Mouse (Mus musculus): ENCODE data around the gene Togaram2. TPM values are rescaled to one million over a fixed set of nuclear protein-coding genes. Genes with fewer than 3 reads are reported as not detected.
"Not testable (repeated sequence)": the region's sequence is repeated elsewhere in the genome, so short reads cannot be mapped to it uniquely, and the experiment has no call there.

Gene Togaram2
- total and polyA plus RNA-seq, 2 experiments from 2014 or later = 1.2 to 4.5 TPM

- DNase-seq (ENCODE audit: low spot score) (peak; percentile 19), ATAC-seq (ENCODE audit: low FRiP score) (no peak)
- Histone ChIP-seq H3K27me3 (ENCODE audit: insufficient read depth, low read length) (no peaks in the 10 kb centered on the region), H3K27ac (ENCODE audit: low read depth, low read length) (no peak overlapping the region), H3K36me3 (ENCODE audit: insufficient read depth, low read length) (no peaks in the 10 kb centered on the region), H3K9me3 (ENCODE audit: low read length) (no peaks in the 10 kb centered on the region), H3K9ac (replicated peaks; ENCODE audit: low read length, poor library complexity, severe bottlenecking) (no peak overlapping the region), H3K4me1 (ENCODE audit: insufficient read depth, low read length) (no peaks in the 10 kb centered on the region), H3K4me2 (ENCODE audit: low read depth, low read length, poor library complexity, severe bottlenecking) (no peak overlapping the region), H3K4me3 (ENCODE audit: low read depth, low read length) (no peak overlapping the region)
- TF ChIP-seq CTCF (IDR thresholded peaks at IDR 0.05) = no peak
- WGBS = 75% methylated on average over 9 of the region's 9 CpGs
Measured at GRCm38 (mm10) chr17:71746114-71746513, 73.1 kb downstream of the Togaram2 start.

GRCm38 (mm10) chr17:71747561-71747960 is 74.5 kb downstream of the Togaram2 start:
- 59% methylated on average over 8 of the region's 8 CpGs for WGBS
- Histone ChIP-seq H3K27ac (ENCODE audit: low read depth, low read length) (no peak overlapping the region), H3K4me3 (ENCODE audit: low read depth, low read length) (no peak overlapping the region), H3K9me3 (ENCODE audit: low read length) (no peaks in the 10 kb centered on the region), H3K4me1 (ENCODE audit: insufficient read depth, low read length) (no peaks in the 10 kb centered on the region), H3K4me2 (ENCODE audit: low read depth, low read length, poor library complexity, severe bottlenecking) (no peak overlapping the region), H3K9ac (replicated peaks; ENCODE audit: low read length, poor library complexity, severe bottlenecking) (no peak overlapping the region), H3K36me3 (ENCODE audit: insufficient read depth, low read length) (no peaks in the 10 kb centered on the region), H3K27me3 (ENCODE audit: insufficient read depth, low read length) (no peaks in the 10 kb centered on the region)
- DNase-seq (ENCODE audit: low spot score) (no peak), ATAC-seq (ENCODE audit: low FRiP score) (no peak)
- no peak for TF ChIP-seq CTCF (IDR thresholded peaks at IDR 0.05)

GRCm38 (mm10) chr17:71749616-71750168 is 76.6 kb downstream of the Togaram2 start:
- ATAC-seq (ENCODE audit: low FRiP score) = no peak
- TF ChIP-seq CTCF (IDR thresholded peaks at IDR 0.05) = no peak

GRCm38 (mm10) chr17:71752831-71753230 is 79.8 kb downstream of the Togaram2 start, which contains the start of gene Pcare:
Gene Pcare, minus strand, starts transcription at chr17:71752894.
- DNase-seq (ENCODE audit: low spot score) (no peak), ATAC-seq (ENCODE audit: low FRiP score) (no peak)
- Histone ChIP-seq H3K27me3 (ENCODE audit: insufficient read depth, low read length) (no peaks in the 10 kb centered on the region), H3K4me3 (ENCODE audit: low read depth, low read length) (no peak within 1 kb of the TSS), H3K9ac (replicated peaks; ENCODE audit: low read length, poor library complexity, severe bottlenecking) (no peak within 1 kb of the TSS), H3K4me1 (ENCODE audit: insufficient read depth, low read length) (no peaks in the 10 kb centered on the region), H3K36me3 (ENCODE audit: insufficient read depth, low read length) (no peaks in the 10 kb centered on the region), H3K4me2 (ENCODE audit: low read depth, low read length, poor library complexity, severe bottlenecking) (no peak within 1 kb of the TSS), H3K9me3 (ENCODE audit: low read length) (no peaks in the 10 kb centered on the region), H3K27ac (ENCODE audit: low read depth, low read length) (no peak within 1 kb of the TSS)
- TF ChIP-seq CTCF (IDR thresholded peaks at IDR 0.05) = no peak
- WGBS = 48% methylated on average over 10 of the region's 10 CpGs

More at GRCm38 (mm10) chr17:71749616-71750168, 76.6 kb downstream of the Togaram2 start:
- Histone ChIP-seq H3K4me1 (ENCODE audit: insufficient read depth, low read length) (no peaks in the 10 kb centered on the region), H3K9ac (replicated peaks; ENCODE audit: low read length, poor library complexity, severe bottlenecking) (no peak overlapping the region), H3K36me3 (ENCODE audit: insufficient read depth, low read length) (no peaks in the 10 kb centered on the region), H3K27ac (ENCODE audit: low read depth, low read length) (no peak overlapping the region), H3K4me2 (ENCODE audit: low read depth, low read length, poor library complexity, severe bottlenecking) (no peak overlapping the region), H3K9me3 (ENCODE audit: low read length) (no peaks in the 10 kb centered on the region), H3K27me3 (ENCODE audit: insufficient read depth, low read length) (no peaks in the 10 kb centered on the region), H3K4me3 (ENCODE audit: low read depth, low read length) (no peak overlapping the region)
- DNase-seq (ENCODE audit: low spot score) = no peak
- 89% methylated on average over 9 of the region's 9 CpGs for WGBS

GRCm38 (mm10) chr17:71760536-71760935 is 87.5 kb downstream of the Togaram2 start:
- Histone ChIP-seq H3K4me1 (ENCODE audit: insufficient read depth, low read length) (no peaks in the 10 kb centered on the region), H3K9ac (replicated peaks; ENCODE audit: low read length, poor library complexity, severe bottlenecking) (no peak overlapping the region), H3K9me3 (ENCODE audit: low read length) (no peaks in the 10 kb centered on the region), H3K4me2 (ENCODE audit: low read depth, low read length, poor library complexity, severe bottlenecking) (no peak overlapping the region), H3K4me3 (ENCODE audit: low read depth, low read length) (no peak overlapping the region), H3K27ac (ENCODE audit: low read depth, low read length) (no peak overlapping the region), H3K27me3 (ENCODE audit: insufficient read depth, low read length) (no peaks in the 10 kb centered on the region), H3K36me3 (ENCODE audit: insufficient read depth, low read length) (no peaks in the 10 kb centered on the region)
- WGBS = 78% methylated on average over 7 of the region's 7 CpGs
- ATAC-seq (ENCODE audit: low FRiP score) (no peak), DNase-seq (ENCODE audit: low spot score) (no peak)
- TF ChIP-seq CTCF (IDR thresholded peaks at IDR 0.05) = no peak

GRCm38 (mm10) chr17:71768173-71768572 is 95.1 kb downstream of the Togaram2 start, which contains the start of gene Clip4:
Gene Clip4, plus strand, starts transcription at chr17:71768473.
- H3K36me3 ChIP-seq (ENCODE audit: insufficient read depth, low read length); H3K4me1 ChIP-seq (ENCODE audit: insufficient read depth, low read length); H3K9ac ChIP-seq (replicated peaks; ENCODE audit: low read length, poor library complexity, severe bottlenecking); DNase-seq (ENCODE audit: low spot score); H3K4me2 ChIP-seq (ENCODE audit: low read depth, low read length, poor library complexity, severe bottlenecking); H3K4me3 ChIP-seq (ENCODE audit: low read depth, low read length); ATAC-seq (ENCODE audit: low FRiP score); H3K27ac ChIP-seq (ENCODE audit: low read depth, low read length); H3K9me3 ChIP-seq (ENCODE audit: low read length); H3K27me3 ChIP-seq (ENCODE audit: insufficient read depth, low read length): not testable (repeated sequence)
- 72% methylated on average over 1 of the region's 1 CpGs for WGBS
